Mouse (Mus musculus): ENCODE results near the gene Olfr1347. TPM values are rescaled to one million over a fixed set of nuclear protein-coding genes. Genes with fewer than 3 reads are reported as not detected.

Olfr1347 gene
- polyA plus RNA-seq, 1 experiment from 2014 or later = not detected

Other genes starting within 250 kb of the Olfr1347 start
- gene Epp13, start 247.0 kb downstream of the Olfr1347 start, polyA plus RNA-seq (2016; fragmentation: Nextera tagmentation; extraction: Ambion mirVana) = not detected in 2 replicates
- 5.2 and 6.4 TPM in 2 replicates for gene Zfp667, start 213.2 kb downstream of the Olfr1347 start, polyA plus RNA-seq (2016; fragmentation: Nextera tagmentation; extraction: Ambion mirVana)
- gene Zfp583, start 168.5 kb downstream of the Olfr1347 start, polyA plus RNA-seq (2016; fragmentation: Nextera tagmentation; extraction: Ambion mirVana) = 5.2 and 6.7 TPM in 2 replicates
- gene Gm3854, start 156.0 kb downstream of the Olfr1347 start, polyA plus RNA-seq (2016; fragmentation: Nextera tagmentation; extraction: Ambion mirVana) = 2.6 and 2.8 TPM in 2 replicates
- gene Zfp78, start 136.5 kb downstream of the Olfr1347 start, polyA plus RNA-seq (2016; fragmentation: Nextera tagmentation; extraction: Ambion mirVana) = 1.3 and 1.4 TPM in 2 replicates
- gene Zfp28, start 116.5 kb downstream of the Olfr1347 start, polyA plus RNA-seq (2016; fragmentation: Nextera tagmentation; extraction: Ambion mirVana) = 9.2 and 13.9 TPM in 2 replicates
- gene Smim17, start 101.0 kb downstream of the Olfr1347 start, polyA plus RNA-seq (2016; fragmentation: Nextera tagmentation; extraction: Ambion mirVana) = 0.09 and 0.34 TPM in 2 replicates
- gene Gm20715, start 89.5 kb downstream of the Olfr1347 start, polyA plus RNA-seq (2016; fragmentation: Nextera tagmentation; extraction: Ambion mirVana) = 0.03 TPM in 1 of 2 replicates, not detected in the other
- gene Olfr1344, start 61.1 kb downstream of the Olfr1347 start, polyA plus RNA-seq (2016; fragmentation: Nextera tagmentation; extraction: Ambion mirVana) = not detected in 2 replicates
- gene Olfr1336, start 43.6 kb downstream of the Olfr1347 start, polyA plus RNA-seq (2016; fragmentation: Nextera tagmentation; extraction: Ambion mirVana) = not detected in 2 replicates
- not detected in 2 replicates for gene Olfr1346, start 32.7 kb downstream of the Olfr1347 start, polyA plus RNA-seq (2016; fragmentation: Nextera tagmentation; extraction: Ambion mirVana)
- not detected in 2 replicates for gene Olfr5, start 12.8 kb downstream of the Olfr1347 start, polyA plus RNA-seq (2016; fragmentation: Nextera tagmentation; extraction: Ambion mirVana)
- gene Olfr1348, start 9.0 kb upstream of the Olfr1347 start, polyA plus RNA-seq (2016; fragmentation: Nextera tagmentation; extraction: Ambion mirVana) = not detected in 2 replicates
- gene Olfr1349, start 23.2 kb upstream of the Olfr1347 start, polyA plus RNA-seq (2016; fragmentation: Nextera tagmentation; extraction: Ambion mirVana) = not detected in 2 replicates
- gene Olfr1350, start 65.1 kb upstream of the Olfr1347 start, polyA plus RNA-seq (2016; fragmentation: Nextera tagmentation; extraction: Ambion mirVana) = not detected in 2 replicates
- 2.7 and 3.8 TPM in 2 replicates for gene Zim1, start 196.7 kb upstream of the Olfr1347 start, polyA plus RNA-seq (2016; fragmentation: Nextera tagmentation; extraction: Ambion mirVana)
- gene Peg3, start 230.7 kb upstream of the Olfr1347 start, polyA plus RNA-seq (2016; fragmentation: Nextera tagmentation; extraction: Ambion mirVana) = 378 and 427 TPM in 2 replicates
- gene Usp29, start 230.8 kb upstream of the Olfr1347 start, polyA plus RNA-seq (2016; fragmentation: Nextera tagmentation; extraction: Ambion mirVana) = 25.1 and 25.4 TPM in 2 replicates

All from limb, embryonic 10.5 days (tissue).